Mouse (Mus musculus): ENCODE measurements at regions not wholly inside any gene's neighbourhood (a gene's known extent, or its start where the extent isn't known, plus 50 kb on each side); places are given as distances from the start of the nearest gene placed in this dataset.

DNA sequence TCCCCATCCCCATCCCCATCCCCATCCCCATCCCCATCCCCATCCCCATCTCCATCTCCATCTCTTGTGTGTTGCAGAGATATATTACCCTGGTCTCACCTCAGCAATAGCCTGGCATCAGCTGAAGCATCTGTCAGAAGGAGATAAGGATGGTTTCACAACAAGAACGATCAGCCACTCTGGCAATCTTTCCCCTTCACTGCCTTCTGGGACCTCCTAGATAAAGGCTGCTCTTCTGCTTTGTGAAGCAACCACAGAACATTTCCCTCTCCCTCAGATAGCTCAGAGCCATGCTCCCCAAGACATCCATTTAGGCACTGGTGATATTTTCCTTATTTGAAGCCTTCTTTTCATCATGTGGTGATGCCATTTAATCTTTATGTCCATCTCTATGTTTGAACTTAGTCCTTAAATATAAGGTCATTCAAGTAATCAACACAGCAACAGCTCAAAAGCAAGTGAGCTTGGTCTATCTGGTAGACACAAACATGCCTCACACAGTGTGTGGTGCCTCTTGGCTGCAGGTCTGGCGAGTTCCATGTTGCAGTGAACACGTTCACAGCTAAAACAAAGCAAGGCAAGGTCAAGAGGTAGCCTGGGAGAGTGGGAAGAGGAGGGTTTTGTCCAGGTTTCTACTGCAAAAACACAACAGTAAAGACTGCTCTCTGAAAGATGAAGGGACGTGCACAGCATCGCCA, 321.7 kb upstream of the Runx1 start:
- Histone ChIP-seq H3K27me3 (ENCODE audit: control insufficient read depth, insufficient read depth, low read length) (peaks cover 9% of the 10 kb centered on the region), H3K4me1 (ENCODE audit: control insufficient read depth, insufficient read depth, low read length) (peaks cover 1% of the 10 kb centered on the region; the same call in 1 of the 2 replicates), H3K4me2 (ENCODE audit: low read depth, low read length) (no peak overlapping the region), H3K9me3 (replicated peaks; ENCODE audit: control insufficient read depth, low read length) (no peaks in the 10 kb centered on the region), H3K4me3 (ENCODE audit: low read length) (no peak overlapping the region), H3K36me3 (ENCODE audit: control insufficient read depth, insufficient read depth) (no peaks in the 10 kb centered on the region), H3K27ac (ENCODE audit: low read length) (no peak overlapping the region), H3K9ac (ENCODE audit: low read length) (no peak overlapping the region)
- no peak for ATAC-seq (replicated peaks; ENCODE audit: extremely low read depth, insufficient read depth, low FRiP score)
- 71% methylated on average over 5 of the region's 5 CpGs for WGBS

DNA sequence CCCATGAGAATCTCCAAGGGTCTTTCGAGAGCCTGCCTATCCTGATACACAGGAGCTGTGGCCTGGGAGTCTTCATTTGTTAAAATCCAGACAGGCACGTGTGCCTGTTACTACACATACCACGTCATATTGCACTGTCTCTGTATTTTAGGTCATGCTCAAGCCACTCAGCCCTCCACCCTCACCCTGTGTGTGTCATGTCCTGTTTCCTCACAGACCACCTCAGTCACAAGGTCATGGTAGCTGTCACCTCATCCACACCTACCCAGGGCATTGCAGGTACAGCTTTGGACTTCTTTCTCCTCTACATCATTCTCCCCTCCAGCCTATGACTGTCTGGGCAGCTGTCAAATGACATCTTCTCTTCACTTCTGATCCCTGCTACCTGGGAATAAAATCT, 320.9 kb upstream of the Runx1 start:
- Histone ChIP-seq H3K36me3 (ENCODE audit: control insufficient read depth, insufficient read depth) (no peaks in the 10 kb centered on the region), H3K4me3 (ENCODE audit: low read length) (no peak overlapping the region), H3K9me3 (replicated peaks; ENCODE audit: control insufficient read depth, low read length) (no peaks in the 10 kb centered on the region), H3K9ac (ENCODE audit: low read length) (no peak overlapping the region), H3K27me3 (ENCODE audit: control insufficient read depth, insufficient read depth, low read length) (peaks cover 11% of the 10 kb centered on the region), H3K27ac (ENCODE audit: low read length) (no peak overlapping the region), H3K4me1 (ENCODE audit: control insufficient read depth, insufficient read depth, low read length) (no peaks in the 10 kb centered on the region), H3K4me2 (ENCODE audit: low read depth, low read length) (no peak overlapping the region)
- WGBS: 63% methylated on average over 3 of the region's 3 CpGs
- no peak for ATAC-seq (replicated peaks; ENCODE audit: extremely low read depth, insufficient read depth, low FRiP score)

DNA sequence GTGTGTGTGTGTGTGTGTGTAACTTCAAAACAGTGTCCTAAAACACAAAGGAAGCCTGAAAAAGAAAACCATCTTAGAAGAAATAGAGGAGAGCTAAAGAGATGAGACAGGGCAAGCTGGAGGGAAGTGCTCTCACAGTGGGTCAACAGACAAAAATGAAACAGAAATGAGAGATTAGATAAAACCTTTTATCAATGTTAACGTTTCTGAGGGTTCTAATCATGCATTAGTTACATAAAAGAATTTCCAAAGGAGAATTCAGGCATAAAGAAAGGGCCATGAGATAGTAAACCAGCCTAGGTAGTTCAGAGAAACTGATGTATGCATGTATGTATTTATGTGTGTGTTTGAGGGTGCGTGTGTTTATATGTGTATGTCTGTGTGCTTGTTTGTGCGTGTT, 319.7 kb upstream of the Runx1 start:
- Histone ChIP-seq H3K9ac (ENCODE audit: low read length) (no peak overlapping the region), H3K27me3 (ENCODE audit: control insufficient read depth, insufficient read depth, low read length) (peaks cover 11% of the 10 kb centered on the region), H3K27ac (ENCODE audit: low read length) (no peak overlapping the region), H3K36me3 (ENCODE audit: control insufficient read depth, insufficient read depth) (no peaks in the 10 kb centered on the region), H3K4me2 (ENCODE audit: low read depth, low read length) (no peak overlapping the region), H3K4me1 (ENCODE audit: control insufficient read depth, insufficient read depth, low read length) (no peaks in the 10 kb centered on the region), H3K4me3 (ENCODE audit: low read length) (no peak overlapping the region), H3K9me3 (replicated peaks; ENCODE audit: control insufficient read depth, low read length) (no peaks in the 10 kb centered on the region)
- 64% methylated on average over 3 of the region's 3 CpGs for WGBS
- no peak for ATAC-seq (replicated peaks; ENCODE audit: extremely low read depth, insufficient read depth, low FRiP score)

DNA sequence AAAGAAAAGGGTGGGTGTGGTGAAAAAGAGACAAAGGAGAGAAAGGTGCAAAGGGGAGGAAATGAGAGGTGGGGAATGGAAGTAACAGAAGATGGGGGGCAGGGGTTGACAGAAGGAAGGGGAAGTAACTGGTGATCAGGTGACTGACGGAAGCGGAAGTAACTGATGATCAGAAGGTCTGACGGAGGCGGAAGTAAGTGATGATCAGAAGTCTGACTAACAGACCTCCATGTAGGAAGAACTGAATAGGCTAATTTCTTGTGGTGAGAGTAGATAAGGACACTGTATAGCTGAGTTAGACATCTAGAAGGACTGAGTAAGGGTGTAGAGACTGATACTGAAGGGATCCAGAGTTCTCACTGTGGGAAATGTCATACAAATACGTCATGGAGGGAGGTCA, 318.1 kb upstream of the Runx1 start:
- ATAC-seq (replicated peaks; ENCODE audit: extremely low read depth, insufficient read depth, low FRiP score): no peak

DNA sequence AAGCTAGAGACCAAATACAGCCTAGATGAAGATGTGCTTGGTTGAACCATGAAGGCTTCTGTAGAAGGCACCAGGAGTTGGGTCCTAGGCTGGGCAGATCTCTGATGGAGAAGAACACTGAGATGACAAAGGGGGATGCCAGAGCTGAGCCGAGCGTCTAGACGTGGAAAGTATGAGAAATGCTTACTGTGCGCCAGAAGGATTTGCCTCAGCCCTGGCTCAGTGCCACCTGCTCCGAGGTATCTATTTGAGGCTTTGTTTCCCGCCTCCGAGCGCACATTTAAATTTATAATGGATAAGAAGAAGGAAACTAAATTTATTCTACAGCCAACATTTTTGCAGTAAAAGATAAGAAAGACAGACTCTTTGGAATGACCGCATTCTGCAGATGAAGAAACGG, 317.2 kb upstream of the Runx1 start:
- no peak overlapping the region for H3K4me2 ChIP-seq (ENCODE audit: low read depth, low read length)
- peaks cover 15% of the 10 kb centered on the region for H3K27me3 ChIP-seq (ENCODE audit: control insufficient read depth, insufficient read depth, low read length)
- H3K9ac ChIP-seq (ENCODE audit: low read length): no peak overlapping the region
- no peak for ATAC-seq (replicated peaks; ENCODE audit: extremely low read depth, insufficient read depth, low FRiP score)
- no peak overlapping the region for H3K4me3 ChIP-seq (ENCODE audit: low read length)
- no peaks in the 10 kb centered on the region for H3K36me3 ChIP-seq (ENCODE audit: control insufficient read depth, insufficient read depth)
- H3K4me1 ChIP-seq (ENCODE audit: control insufficient read depth, insufficient read depth, low read length): no peaks in the 10 kb centered on the region
- WGBS: 61% methylated on average over 10 of the region's 10 CpGs
- H3K9me3 ChIP-seq (replicated peaks; ENCODE audit: control insufficient read depth, low read length): no peaks in the 10 kb centered on the region
- no peak overlapping the region for H3K27ac ChIP-seq (ENCODE audit: low read length)

More for the DNA sequence above, 318.1 kb upstream of the Runx1 start:
- H3K27ac ChIP-seq (ENCODE audit: low read length): no peak overlapping the region
- no peak overlapping the region for H3K4me2 ChIP-seq (ENCODE audit: low read depth, low read length)
- H3K36me3 ChIP-seq (ENCODE audit: control insufficient read depth, insufficient read depth): no peaks in the 10 kb centered on the region
- no peak overlapping the region for H3K9ac ChIP-seq (ENCODE audit: low read length)
- H3K27me3 ChIP-seq (ENCODE audit: control insufficient read depth, insufficient read depth, low read length): peaks cover 11% of the 10 kb centered on the region
- no peak overlapping the region for H3K4me3 ChIP-seq (ENCODE audit: low read length)
- H3K4me1 ChIP-seq (ENCODE audit: control insufficient read depth, insufficient read depth, low read length): no peaks in the 10 kb centered on the region
- no peaks in the 10 kb centered on the region for H3K9me3 ChIP-seq (replicated peaks; ENCODE audit: control insufficient read depth, low read length)
- WGBS: 79% methylated on average over 5 of the region's 5 CpGs

DNA sequence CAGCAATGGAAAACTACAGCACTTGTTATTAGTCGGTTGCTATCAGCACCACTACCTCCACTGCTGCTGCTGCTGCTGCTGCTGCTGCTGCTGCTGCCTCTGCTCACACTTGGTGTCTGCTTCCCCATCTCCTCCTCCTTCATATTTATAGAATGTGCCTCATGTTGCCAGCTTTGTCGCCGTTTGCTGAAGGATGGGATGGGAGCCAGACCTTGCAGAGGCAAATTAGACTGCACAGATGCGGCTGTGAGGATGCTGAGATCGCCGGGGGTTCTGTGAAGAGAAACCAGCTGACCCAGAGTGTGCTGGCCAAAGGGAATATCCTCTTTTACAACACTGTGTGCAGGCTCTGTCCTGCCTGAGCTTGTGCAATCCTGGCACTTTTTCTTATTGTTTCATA, 316.0 kb upstream of the Runx1 start:
- H3K27ac ChIP-seq (ENCODE audit: low read length): no peak overlapping the region
- no peaks in the 10 kb centered on the region for H3K4me1 ChIP-seq (ENCODE audit: control insufficient read depth, insufficient read depth, low read length)
- ATAC-seq (replicated peaks; ENCODE audit: extremely low read depth, insufficient read depth, low FRiP score): no peak
- 53% methylated on average over 6 of the region's 6 CpGs for WGBS
- H3K36me3 ChIP-seq (ENCODE audit: control insufficient read depth, insufficient read depth): no peaks in the 10 kb centered on the region
- no peak overlapping the region for H3K4me2 ChIP-seq (ENCODE audit: low read depth, low read length)
- no peak overlapping the region for H3K4me3 ChIP-seq (ENCODE audit: low read length)
- no peaks in the 10 kb centered on the region for H3K9me3 ChIP-seq (replicated peaks; ENCODE audit: control insufficient read depth, low read length)
- no peak overlapping the region for H3K9ac ChIP-seq (ENCODE audit: low read length)
- peaks cover 19% of the 10 kb centered on the region for H3K27me3 ChIP-seq (ENCODE audit: control insufficient read depth, insufficient read depth, low read length)

DNA sequence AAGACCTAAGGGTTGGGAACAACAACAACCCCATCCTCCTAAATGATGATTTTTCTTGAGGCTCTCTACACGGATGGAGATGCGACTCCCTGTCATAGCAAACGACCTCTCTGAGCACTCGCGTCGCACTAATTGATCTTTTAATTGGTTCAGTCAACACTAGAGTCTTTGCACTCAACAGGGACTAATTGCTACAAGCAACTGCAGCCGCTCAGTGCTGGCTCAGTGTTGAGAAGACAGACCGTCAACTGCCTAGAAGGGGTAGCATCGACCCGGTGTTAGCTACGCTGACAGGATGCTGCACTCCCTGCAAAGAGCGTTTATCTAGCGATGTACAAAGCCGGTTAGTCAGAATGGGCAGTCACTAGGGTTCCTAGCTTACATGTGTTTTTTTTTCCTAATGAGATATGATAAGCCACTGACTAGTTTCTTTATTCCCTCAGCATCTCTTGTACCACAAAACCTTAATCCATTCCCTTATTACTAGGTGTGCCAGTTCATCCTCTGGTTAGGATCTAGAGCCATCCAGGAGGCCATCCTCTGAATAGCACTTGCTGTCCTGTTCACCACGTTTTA, 314.7 kb upstream of the Runx1 start:
- no peak overlapping the region for H3K4me3 ChIP-seq (ENCODE audit: low read length)
- no peak for ATAC-seq (replicated peaks; ENCODE audit: extremely low read depth, insufficient read depth, low FRiP score)
- WGBS: 43% methylated on average over 15 of the region's 15 CpGs
- H3K9me3 ChIP-seq (replicated peaks; ENCODE audit: control insufficient read depth, low read length): no peaks in the 10 kb centered on the region
- H3K27me3 ChIP-seq (ENCODE audit: control insufficient read depth, insufficient read depth, low read length): peaks cover 17% of the 10 kb centered on the region
- no peaks in the 10 kb centered on the region for H3K36me3 ChIP-seq (ENCODE audit: control insufficient read depth, insufficient read depth)
- H3K9ac ChIP-seq (ENCODE audit: low read length): no peak overlapping the region
- no peak overlapping the region for H3K4me2 ChIP-seq (ENCODE audit: low read depth, low read length)
- H3K27ac ChIP-seq (ENCODE audit: low read length): no peak overlapping the region
- no peaks in the 10 kb centered on the region for H3K4me1 ChIP-seq (ENCODE audit: control insufficient read depth, insufficient read depth, low read length)

DNA sequence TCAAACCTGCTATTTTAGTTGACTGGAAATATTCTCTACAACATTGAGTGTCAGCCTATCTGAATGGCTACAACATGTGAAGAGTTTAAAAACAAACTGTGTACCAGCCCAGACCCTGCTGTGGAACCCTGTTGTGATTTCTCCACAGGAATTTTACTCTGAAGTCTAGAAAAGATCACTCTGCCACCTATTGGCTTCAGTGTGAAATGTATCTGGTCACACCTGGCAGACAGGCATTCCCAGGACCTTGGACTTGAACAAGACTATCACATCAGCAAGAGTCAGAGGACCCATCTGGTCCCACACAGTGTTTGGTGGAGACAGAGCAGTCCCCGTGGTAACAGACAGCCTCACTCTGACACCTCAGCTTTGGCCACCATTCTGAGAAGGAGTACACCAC, 311.3 kb upstream of the Runx1 start:
- WGBS: 27% methylated on average over 1 of the region's 1 CpGs
- Histone ChIP-seq H3K27ac (ENCODE audit: low read length) (no peak overlapping the region), H3K4me3 (ENCODE audit: low read length) (no peak overlapping the region), H3K36me3 (ENCODE audit: control insufficient read depth, insufficient read depth) (no peaks in the 10 kb centered on the region), H3K9me3 (replicated peaks; ENCODE audit: control insufficient read depth, low read length) (no peaks in the 10 kb centered on the region), H3K4me1 (ENCODE audit: control insufficient read depth, insufficient read depth, low read length) (no peaks in the 10 kb centered on the region), H3K9ac (ENCODE audit: low read length) (no peak overlapping the region), H3K4me2 (ENCODE audit: low read depth, low read length) (no peak overlapping the region), H3K27me3 (ENCODE audit: control insufficient read depth, insufficient read depth, low read length) (peaks cover 9% of the 10 kb centered on the region)
- no peak for ATAC-seq (replicated peaks; ENCODE audit: extremely low read depth, insufficient read depth, low FRiP score)

DNA sequence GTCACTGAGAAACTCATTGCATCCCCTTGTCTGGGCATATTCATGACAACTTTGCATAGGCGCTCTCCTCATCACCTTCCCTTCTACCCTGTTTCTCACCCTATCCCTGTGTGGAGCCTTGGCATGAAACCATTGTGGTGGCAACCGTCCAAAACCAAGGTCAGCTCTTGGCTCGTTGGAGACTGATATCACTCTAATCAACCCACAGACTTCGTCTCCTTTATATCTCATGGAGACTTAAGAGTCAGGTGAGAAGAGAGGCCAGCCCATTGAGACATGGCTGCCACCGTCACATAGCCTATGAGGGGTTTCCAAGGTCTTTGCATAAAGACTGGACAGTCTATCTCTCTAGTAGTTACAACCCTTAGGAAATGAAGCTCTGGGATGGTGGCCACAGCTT, 305.5 kb upstream of the Runx1 start:
- Histone ChIP-seq H3K4me3 (ENCODE audit: low read length) (no peak overlapping the region), H3K9me3 (replicated peaks; ENCODE audit: control insufficient read depth, low read length) (no peaks in the 10 kb centered on the region), H3K4me2 (ENCODE audit: low read depth, low read length) (no peak overlapping the region), H3K27me3 (ENCODE audit: control insufficient read depth, insufficient read depth, low read length) (no peaks in the 10 kb centered on the region; the same call in 1 of the 2 replicates), H3K9ac (ENCODE audit: low read length) (no peak overlapping the region), H3K36me3 (ENCODE audit: control insufficient read depth, insufficient read depth) (no peaks in the 10 kb centered on the region), H3K27ac (ENCODE audit: low read length) (no peak overlapping the region), H3K4me1 (ENCODE audit: control insufficient read depth, insufficient read depth, low read length) (no peaks in the 10 kb centered on the region)
- 67% methylated on average over 5 of the region's 5 CpGs for WGBS
- no peak for ATAC-seq (replicated peaks; ENCODE audit: extremely low read depth, insufficient read depth, low FRiP score)
